9 mouse cellular contexts compared by ENCODE assay signal in genomic region chr4:133120833-133121321, GRCm38 (mm10). TPM values are rescaled to one million over a fixed set of nuclear protein-coding genes. Genes with fewer than 3 reads are reported as not detected.
DNase-seq lines count a peak whose midpoint lies in the region; ATAC-seq and TF ChIP-seq lines count a peak whose summit lies in the region.
"Had no signal": no experiment of that assay in that cellular context is flagged by ENCODE, and none has a peak within 500 bp of the region (broad histone marks: within the 10 kb centered on the region; RNA-seq: fewer than 3 reads in every experiment).

No protein-coding gene starts in this region.

- no peaks in the 10 kb centered on the region for H3K27me3 ChIP-seq in heart, embryonic 12.5 days (replicated peaks)
- no peaks in the 10 kb centered on the region for H3K27me3 ChIP-seq in forebrain, embryonic 14.5 days (replicated peaks; ENCODE audit: control insufficient read depth, insufficient read depth, low read length)
- no peaks in the 10 kb centered on the region for H3K27me3 ChIP-seq in limb, embryonic 14.5 days (ENCODE audit: control insufficient read depth, insufficient read depth, low read length)

- TF ChIP-seq POLR2A in limb, embryonic 14.5 days (IDR thresholded peaks at IDR 0.05; ENCODE audit: borderline replicate concordance, extremely low read depth, insufficient read depth, insufficient read length), result no peak

- H3K4me1 ChIP-seq in heart, embryonic 12.5 days (replicated peaks), result peaks cover 36% of the 10 kb centered on the region
- peaks cover 5% of the 10 kb centered on the region for H3K4me1 ChIP-seq in forebrain, embryonic 14.5 days (ENCODE audit: control insufficient read depth, insufficient read depth, low read length)
- H3K4me1 ChIP-seq in limb, embryonic 14.5 days (ENCODE audit: control insufficient read depth, insufficient read depth, low read length), result peaks cover 28% of the 10 kb centered on the region

- no peaks in the 10 kb centered on the region for H3K36me3 ChIP-seq in heart, embryonic 12.5 days
- H3K36me3 ChIP-seq in forebrain, embryonic 14.5 days (ENCODE audit: control insufficient read depth, insufficient read depth, low read length), result no peaks in the 10 kb centered on the region
- H3K36me3 ChIP-seq in limb, embryonic 14.5 days (ENCODE audit: control insufficient read depth, insufficient read depth, low read length), result no peaks in the 10 kb centered on the region

- no peak for ATAC-seq in heart, embryonic 12.5 days (ENCODE audit: insufficient number of reproducible peaks, low FRiP score)
- ATAC-seq in forebrain, embryonic 14.5 days, result 0 out of 2 replicates have a peak, but pooled peaks have one; percentile 34
- ATAC-seq in limb, embryonic 14.5 days (ENCODE audit: low FRiP score, low read depth), result no peak

- H3K27ac ChIP-seq in heart, embryonic 12.5 days (ENCODE audit: poor library complexity, severe bottlenecking), result 0 out of 2 replicates have a peak overlapping the region, but pooled peaks have one; percentile 15
- H3K27ac ChIP-seq in forebrain, embryonic 14.5 days (ENCODE audit: low read depth, low read length), result no peak overlapping the region
- peak overlapping the region; percentile 48; the same call in 1 of the 2 replicates for H3K27ac ChIP-seq in limb, embryonic 14.5 days (replicated peaks; ENCODE audit: low read depth, low read length)
- H3K27ac ChIP-seq: liver, embryonic 14.5 days had no signal

- peak overlapping the region; percentile 18 for H3K4me2 ChIP-seq in heart, embryonic 12.5 days
- no peak overlapping the region for H3K4me2 ChIP-seq in forebrain, embryonic 14.5 days (ENCODE audit: low read length)
- H3K4me2 ChIP-seq in limb, embryonic 14.5 days (replicated peaks; ENCODE audit: low read depth, low read length, severe bottlenecking), result peak overlapping the region; percentile 28

- no peak for DNase-seq in heart, adult 9 months (ENCODE audit: low spot score in 2 of 2)
- peak; percentile 67 for DNase-seq in ES-CJ7 (ENCODE audit: low read depth, low spot score)
- no peak for DNase-seq in forebrain, embryonic 14.5 days (ENCODE audit: low spot score)
- peak; percentile 37 for DNase-seq in limb, embryonic 14.5 days (ENCODE audit: low spot score)
- no peak for DNase-seq in ovary, postnatal 10 days (ENCODE audit: low spot score)
- DNase-seq in adrenal gland, postnatal 10 days, result no peak
- no peak for DNase-seq in T-cell, adult 2 months (ENCODE audit: low spot score)

- peaks cover 4% of the 10 kb centered on the region for H3K9me3 ChIP-seq in heart, embryonic 12.5 days (replicated peaks)
- no peaks in the 10 kb centered on the region for H3K9me3 ChIP-seq in forebrain, embryonic 14.5 days (replicated peaks; ENCODE audit: control insufficient read depth, low read length)
- 0 out of 2 replicates have a peak, but pooled peaks cover 5% of the 10 kb centered on the region for H3K9me3 ChIP-seq in limb, embryonic 14.5 days (ENCODE audit: control insufficient read depth, low read length)

- no peak overlapping the region for H3K4me3 ChIP-seq in heart, embryonic 12.5 days
- no peak overlapping the region for H3K4me3 ChIP-seq in forebrain, embryonic 14.5 days (ENCODE audit: low read depth, low read length)
- H3K4me3 ChIP-seq in limb, embryonic 14.5 days (replicated peaks; ENCODE audit: low read length), result no peak overlapping the region

- H3K9ac ChIP-seq in heart, embryonic 12.5 days, result no peak overlapping the region
- H3K9ac ChIP-seq in forebrain, embryonic 14.5 days (ENCODE audit: low read length), result no peak overlapping the region
- H3K9ac ChIP-seq in limb, embryonic 14.5 days (ENCODE audit: low read depth, low read length, severe bottlenecking), result no peak overlapping the region
- H3K9ac ChIP-seq: liver, embryonic 14.5 days had no signal

- 12% methylated on average over 11 of the region's 11 CpGs for WGBS in heart, embryonic 12.5 days
- 5% methylated on average over 10 of the region's 11 CpGs for WGBS in forebrain, embryonic 14.5 days
- 8% methylated on average over 11 of the region's 11 CpGs for WGBS in limb, embryonic 14.5 days

RNA-seq across cellular contexts. Expression of gene Wasf2, which starts 9.4 kb away (rescaled TPM):
- polyA plus RNA-seq in heart, embryonic 12.5 days (2016; fragmentation: Nextera tagmentation; extraction: Ambion mirVana), result 68.5 and 70.1 TPM in 2 replicates
- 28.3 and 30.4 TPM in 2 replicates for polyA plus RNA-seq in forebrain, embryonic 14.5 days (2014; fragmentation: Nextera tagmentation; extraction: Ambion mirVana)
- polyA plus RNA-seq in limb, embryonic 14.5 days (2012; rRNA removed), result 62.0 and 70.9 TPM in 2 replicates
- 92.2 and 96.6 TPM in 2 replicates for polyA plus RNA-seq in limb, embryonic 14.5 days (2014; fragmentation: Nextera tagmentation; extraction: Ambion mirVana)
- 100 to 1,000 TPM; 122 to 123 TPM for total RNA-seq in adrenal gland, postnatal 10 days (2021)

Comparison
In these comparisons a context has a peak if more than half of its experiments do, and no peak if none do; other contexts are left out.
1. DNase-seq: peak in ES-CJ7 (single experiment) and limb, embryonic 14.5 days (single experiment); none in heart, adult 9 months (0 of 2), forebrain, embryonic 14.5 days (single experiment), ovary, postnatal 10 days (single experiment), adrenal gland, postnatal 10 days (single experiment) and T-cell, adult 2 months (single experiment).